Mouse (Mus musculus): Measurements from ENCODE around the gene Tnik. TPM values are rescaled to one million over a fixed set of nuclear protein-coding genes. Genes with fewer than 3 reads are reported as not detected.

The Tnik gene
- polyA plus RNA-seq, 1 experiment, result 0.83 TPM

GRCm38 (mm10) chr3:28345446-28345845, 82.4 kb downstream of the Tnik start:
- Histone ChIP-seq H3K36me3 (ENCODE audit: control insufficient read depth, insufficient read depth, low read length) (no peaks in the 10 kb centered on the region), H3K27me3 (replicated peaks; ENCODE audit: control insufficient read depth, insufficient read depth, low read length) (no peaks in the 10 kb centered on the region), H3K4me3 (ENCODE audit: insufficient read depth, low read depth, low read length) (no peak overlapping the region), H3K27ac (ENCODE audit: insufficient read depth, low read depth, low read length) (no peak overlapping the region), H3K4me1 (ENCODE audit: control insufficient read depth, insufficient read depth, low read length) (no peaks in the 10 kb centered on the region)
- TF ChIP-seq CTCF (conservative IDR thresholded peaks at IDR 0.05; ENCODE audit: insufficient read depth, insufficient read length, low read depth, low read length) (no peak), POLR2A (IDR thresholded peaks at IDR 0.05; ENCODE audit: low read depth, low read length) (no peak)
- 81% methylated on average over 1 of the region's 1 CpGs for WGBS
- DNase-seq, result no peak

GRCm38 (mm10) chr3:28345961-28346360, 82.9 kb downstream of the Tnik start:
- TF ChIP-seq POLR2A (IDR thresholded peaks at IDR 0.05; ENCODE audit: low read depth, low read length), result no peak
- TF ChIP-seq CTCF (conservative IDR thresholded peaks at IDR 0.05; ENCODE audit: insufficient read depth, insufficient read length, low read depth, low read length), result no peak
- H3K27ac ChIP-seq (ENCODE audit: insufficient read depth, low read depth, low read length), result no peak overlapping the region
- H3K4me3 ChIP-seq (ENCODE audit: insufficient read depth, low read depth, low read length), result no peak overlapping the region
- no peak for DNase-seq
- 89% methylated on average over 1 of the region's 1 CpGs for WGBS
- no peaks in the 10 kb centered on the region for H3K27me3 ChIP-seq (replicated peaks; ENCODE audit: control insufficient read depth, insufficient read depth, low read length)
- H3K36me3 ChIP-seq (ENCODE audit: control insufficient read depth, insufficient read depth, low read length), result no peaks in the 10 kb centered on the region
- H3K4me1 ChIP-seq (ENCODE audit: control insufficient read depth, insufficient read depth, low read length), result no peaks in the 10 kb centered on the region

GRCm38 (mm10) chr3:28346476-28346875, 83.5 kb downstream of the Tnik start:
- Histone ChIP-seq H3K27ac (ENCODE audit: insufficient read depth, low read depth, low read length) (no peak overlapping the region), H3K27me3 (replicated peaks; ENCODE audit: control insufficient read depth, insufficient read depth, low read length) (no peaks in the 10 kb centered on the region), H3K4me1 (ENCODE audit: control insufficient read depth, insufficient read depth, low read length) (no peaks in the 10 kb centered on the region), H3K36me3 (ENCODE audit: control insufficient read depth, insufficient read depth, low read length) (no peaks in the 10 kb centered on the region), H3K4me3 (ENCODE audit: insufficient read depth, low read depth, low read length) (no peak overlapping the region)
- DNase-seq, result no peak
- WGBS, result 88% methylated on average over 4 of the region's 4 CpGs
- TF ChIP-seq CTCF (conservative IDR thresholded peaks at IDR 0.05; ENCODE audit: insufficient read depth, insufficient read length, low read depth, low read length) (no peak), POLR2A (IDR thresholded peaks at IDR 0.05; ENCODE audit: low read depth, low read length) (no peak)

- Histone ChIP-seq H3K4me1 (ENCODE audit: control insufficient read depth, insufficient read depth, low read length) (no peaks in the 10 kb centered on the region), H3K36me3 (ENCODE audit: control insufficient read depth, insufficient read depth, low read length) (no peaks in the 10 kb centered on the region), H3K27ac (ENCODE audit: insufficient read depth, low read depth, low read length) (no peak overlapping the region), H3K4me3 (ENCODE audit: insufficient read depth, low read depth, low read length) (no peak overlapping the region), H3K27me3 (replicated peaks; ENCODE audit: control insufficient read depth, insufficient read depth, low read length) (no peaks in the 10 kb centered on the region)
- TF ChIP-seq POLR2A (IDR thresholded peaks at IDR 0.05; ENCODE audit: low read depth, low read length) (no peak), CTCF (conservative IDR thresholded peaks at IDR 0.05; ENCODE audit: insufficient read depth, insufficient read length, low read depth, low read length) (no peak)
- no peak for DNase-seq
- WGBS, result 90% methylated on average over 1 of the region's 1 CpGs
Observed at GRCm38 (mm10) chr3:28348746-28349145, 85.7 kb downstream of the Tnik start.

GRCm38 (mm10) chr3:28350147-28350801, 87.3 kb downstream of the Tnik start:
- H3K4me1 ChIP-seq (ENCODE audit: control insufficient read depth, insufficient read depth, low read length), result no peaks in the 10 kb centered on the region
- H3K27ac ChIP-seq (ENCODE audit: insufficient read depth, low read depth, low read length), result no peak overlapping the region
- H3K27me3 ChIP-seq (replicated peaks; ENCODE audit: control insufficient read depth, insufficient read depth, low read length), result no peaks in the 10 kb centered on the region
- WGBS, result 78% methylated on average over 10 of the region's 10 CpGs
- DNase-seq, result no peak
- H3K36me3 ChIP-seq (ENCODE audit: control insufficient read depth, insufficient read depth, low read length), result no peaks in the 10 kb centered on the region
- no peak overlapping the region for H3K4me3 ChIP-seq (ENCODE audit: insufficient read depth, low read depth, low read length)
- TF ChIP-seq CTCF (conservative IDR thresholded peaks at IDR 0.05; ENCODE audit: insufficient read depth, insufficient read length, low read depth, low read length) (no peak), POLR2A (IDR thresholded peaks at IDR 0.05; ENCODE audit: low read depth, low read length) (no peak)

GRCm38 (mm10) chr3:28358391-28358790, 95.4 kb downstream of the Tnik start:
- no peak for DNase-seq
- no peaks in the 10 kb centered on the region for H3K27me3 ChIP-seq (replicated peaks; ENCODE audit: control insufficient read depth, insufficient read depth, low read length)
- no peak overlapping the region for H3K27ac ChIP-seq (ENCODE audit: insufficient read depth, low read depth, low read length)
- H3K36me3 ChIP-seq (ENCODE audit: control insufficient read depth, insufficient read depth, low read length), result no peaks in the 10 kb centered on the region
- no peaks in the 10 kb centered on the region for H3K4me1 ChIP-seq (ENCODE audit: control insufficient read depth, insufficient read depth, low read length)
- TF ChIP-seq CTCF (conservative IDR thresholded peaks at IDR 0.05; ENCODE audit: insufficient read depth, insufficient read length, low read depth, low read length) (no peak), POLR2A (IDR thresholded peaks at IDR 0.05; ENCODE audit: low read depth, low read length) (no peak)
- no peak overlapping the region for H3K4me3 ChIP-seq (ENCODE audit: insufficient read depth, low read depth, low read length)
- 58% methylated on average over 2 of the region's 2 CpGs for WGBS

- no peak for DNase-seq
- 73% methylated on average over 6 of the region's 6 CpGs for WGBS
- no peak overlapping the region for H3K4me3 ChIP-seq (ENCODE audit: insufficient read depth, low read depth, low read length)
- TF ChIP-seq CTCF (conservative IDR thresholded peaks at IDR 0.05; ENCODE audit: insufficient read depth, insufficient read length, low read depth, low read length), result no peak
- TF ChIP-seq POLR2A (IDR thresholded peaks at IDR 0.05; ENCODE audit: low read depth, low read length), result no peak
- no peaks in the 10 kb centered on the region for H3K36me3 ChIP-seq (ENCODE audit: control insufficient read depth, insufficient read depth, low read length)
- H3K27me3 ChIP-seq (replicated peaks; ENCODE audit: control insufficient read depth, insufficient read depth, low read length), result no peaks in the 10 kb centered on the region
- no peak overlapping the region for H3K27ac ChIP-seq (ENCODE audit: insufficient read depth, low read depth, low read length)
- H3K4me1 ChIP-seq (ENCODE audit: control insufficient read depth, insufficient read depth, low read length), result no peaks in the 10 kb centered on the region
Observed at GRCm38 (mm10) chr3:28359138-28359537, 96.1 kb downstream of the Tnik start.

All from kidney, adult 2 months (tissue).